Mouse (Mus musculus): ENCODE results near the gene Pou2f2. TPM values are rescaled to one million over a fixed set of nuclear protein-coding genes. Genes with fewer than 3 reads are reported as not detected.
A peak's percentile ranks its signal among the peaks of the same experiment; 100 is the strongest.

Pou2f2 gene
- polyA plus RNA-seq, 1 experiment from 2014 or later: 0.42 TPM

DNA sequence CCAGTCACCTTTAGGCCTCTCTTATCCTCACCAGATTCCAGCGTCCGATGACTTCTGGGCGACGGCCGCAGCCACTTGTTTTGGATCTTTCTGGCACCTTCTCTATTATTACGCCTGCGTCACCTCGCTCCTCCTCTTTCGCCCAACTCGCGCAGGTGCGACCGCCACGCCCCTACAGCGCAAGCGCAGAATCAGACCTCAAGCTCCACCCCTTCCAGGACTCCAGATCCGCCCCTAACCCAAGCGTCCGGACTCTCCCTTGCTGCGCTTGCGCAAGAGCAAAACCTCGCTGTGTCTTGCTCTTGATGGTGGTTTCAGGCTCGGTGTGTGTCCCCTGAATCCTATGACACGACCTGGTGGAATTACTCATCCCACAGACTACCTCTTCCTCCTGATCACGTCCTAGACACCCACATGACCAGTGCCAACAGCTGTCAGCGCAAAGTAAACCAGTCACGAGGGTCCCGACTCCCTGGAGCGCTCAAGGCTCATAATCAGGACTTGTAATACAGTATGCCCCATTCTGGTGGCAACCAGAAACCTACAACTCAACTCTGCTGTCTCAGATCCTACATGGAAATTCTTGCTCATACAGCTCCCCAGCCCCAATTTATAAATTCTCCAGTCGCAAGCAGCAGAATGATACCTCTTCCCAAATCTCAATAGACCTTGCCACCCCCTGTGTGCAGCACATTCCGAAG is 40.4 kb upstream of the Pou2f2 start:
- DNase-seq (peak; percentile 97), ATAC-seq (ENCODE audit: insufficient read depth) (peak; percentile 55)
- Histone ChIP-seq H3K9ac (peak overlapping the region; percentile 61), H3K9me3 (ENCODE audit: low read depth, low read length) (no peaks in the 10 kb centered on the region), H3K27me3 (ENCODE audit: insufficient read depth, low read length) (no peaks in the 10 kb centered on the region), H3K36me3 (ENCODE audit: insufficient read depth) (peaks cover 19% of the 10 kb centered on the region), H3K4me1 (ENCODE audit: insufficient read depth) (peaks cover 11% of the 10 kb centered on the region), H3K4me3 (ENCODE audit: low read depth, low read length) (peak overlapping the region; percentile 65), H3K4me2 (peak overlapping the region; percentile 71), H3K27ac (ENCODE audit: low read depth) (peak overlapping the region; percentile 69)
- no peak for TF ChIP-seq CTCF (IDR thresholded peaks at IDR 0.05; ENCODE audit: low read depth)
- 3% methylated on average over 31 of the region's 31 CpGs for WGBS

DNA sequence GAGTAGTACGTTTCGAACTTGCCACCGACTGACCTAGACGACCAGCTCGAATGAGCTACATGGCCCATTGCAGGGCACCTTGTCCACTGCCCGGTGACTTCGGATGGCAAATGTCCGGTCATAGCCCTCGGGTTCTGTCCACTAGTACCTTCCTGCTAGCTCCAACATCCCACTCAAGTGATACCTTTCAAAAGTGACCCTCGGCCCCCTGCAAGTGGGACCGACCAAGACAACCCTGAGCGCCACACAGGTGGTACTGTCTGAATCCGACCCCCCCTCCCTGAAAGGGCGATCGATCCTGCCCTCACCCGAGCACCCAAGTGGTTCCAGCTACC is 39.9 kb upstream of the Pou2f2 start:
- Histone ChIP-seq H3K4me1 (ENCODE audit: insufficient read depth) (peaks cover 11% of the 10 kb centered on the region), H3K9ac (peak overlapping the region; percentile 61), H3K36me3 (ENCODE audit: insufficient read depth) (peaks cover 14% of the 10 kb centered on the region), H3K4me2 (peak overlapping the region; percentile 71), H3K27ac (ENCODE audit: low read depth) (peak overlapping the region; percentile 69), H3K27me3 (ENCODE audit: insufficient read depth, low read length) (no peaks in the 10 kb centered on the region), H3K9me3 (ENCODE audit: low read depth, low read length) (no peaks in the 10 kb centered on the region), H3K4me3 (ENCODE audit: low read depth, low read length) (peak overlapping the region; percentile 65)
- no peak for TF ChIP-seq CTCF (IDR thresholded peaks at IDR 0.05; ENCODE audit: low read depth)
- ATAC-seq (ENCODE audit: insufficient read depth): peak; percentile 9
- 0% methylated on average over 16 of the region's 16 CpGs for WGBS
- DNase-seq: no peak

DNA sequence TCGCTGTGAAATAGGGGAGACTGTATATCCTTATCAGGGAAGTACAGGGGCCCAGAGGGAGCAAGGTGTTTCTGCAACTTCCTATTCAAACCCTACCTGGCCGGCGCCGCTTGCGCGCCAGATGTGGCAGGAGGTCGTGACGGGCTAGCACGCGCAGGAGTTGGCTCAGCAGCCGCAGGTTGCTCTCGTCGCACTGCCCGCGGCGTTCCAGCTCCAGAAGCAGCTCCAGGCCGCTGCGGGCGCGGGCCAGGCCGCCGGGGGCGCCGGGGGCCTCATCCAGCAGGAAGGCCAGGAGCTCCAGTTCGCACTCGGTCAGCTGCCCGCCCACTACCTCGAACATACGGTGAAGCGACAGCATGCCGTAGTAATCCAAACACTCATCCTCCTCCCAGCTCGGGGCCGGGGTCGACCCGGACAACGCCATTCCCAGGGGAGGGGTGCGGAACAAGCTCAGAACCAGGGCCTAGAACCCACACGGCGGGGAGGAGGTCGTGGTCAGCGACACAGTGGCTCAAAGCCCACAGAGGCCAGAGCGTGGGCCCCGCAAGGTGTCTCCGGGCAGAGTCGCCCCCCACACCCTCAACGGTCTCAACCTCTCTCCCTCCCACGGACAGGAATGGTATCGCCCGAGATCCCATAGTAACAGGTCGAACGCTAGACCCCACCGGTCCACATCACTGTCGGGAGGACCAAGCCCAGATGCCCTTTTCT is 39.3 kb upstream of the Pou2f2 start:
- TF ChIP-seq CTCF (IDR thresholded peaks at IDR 0.05; ENCODE audit: low read depth): peak; percentile 42; the same call in 1 of the 2 replicates
- Histone ChIP-seq H3K9ac (peak overlapping the region; percentile 61), H3K27ac (ENCODE audit: low read depth) (peak overlapping the region; percentile 69), H3K4me2 (peak overlapping the region; percentile 71), H3K27me3 (ENCODE audit: insufficient read depth, low read length) (no peaks in the 10 kb centered on the region), H3K4me1 (ENCODE audit: insufficient read depth) (peaks cover 11% of the 10 kb centered on the region), H3K9me3 (ENCODE audit: low read depth, low read length) (no peaks in the 10 kb centered on the region), H3K4me3 (ENCODE audit: low read depth, low read length) (peak overlapping the region; percentile 65), H3K36me3 (ENCODE audit: insufficient read depth) (peaks cover 9% of the 10 kb centered on the region)
- ATAC-seq (ENCODE audit: insufficient read depth) (peak; percentile 7), DNase-seq (peak; percentile 62)
- WGBS: under 1% methylated on average over 53 of the region's 53 CpGs

DNA sequence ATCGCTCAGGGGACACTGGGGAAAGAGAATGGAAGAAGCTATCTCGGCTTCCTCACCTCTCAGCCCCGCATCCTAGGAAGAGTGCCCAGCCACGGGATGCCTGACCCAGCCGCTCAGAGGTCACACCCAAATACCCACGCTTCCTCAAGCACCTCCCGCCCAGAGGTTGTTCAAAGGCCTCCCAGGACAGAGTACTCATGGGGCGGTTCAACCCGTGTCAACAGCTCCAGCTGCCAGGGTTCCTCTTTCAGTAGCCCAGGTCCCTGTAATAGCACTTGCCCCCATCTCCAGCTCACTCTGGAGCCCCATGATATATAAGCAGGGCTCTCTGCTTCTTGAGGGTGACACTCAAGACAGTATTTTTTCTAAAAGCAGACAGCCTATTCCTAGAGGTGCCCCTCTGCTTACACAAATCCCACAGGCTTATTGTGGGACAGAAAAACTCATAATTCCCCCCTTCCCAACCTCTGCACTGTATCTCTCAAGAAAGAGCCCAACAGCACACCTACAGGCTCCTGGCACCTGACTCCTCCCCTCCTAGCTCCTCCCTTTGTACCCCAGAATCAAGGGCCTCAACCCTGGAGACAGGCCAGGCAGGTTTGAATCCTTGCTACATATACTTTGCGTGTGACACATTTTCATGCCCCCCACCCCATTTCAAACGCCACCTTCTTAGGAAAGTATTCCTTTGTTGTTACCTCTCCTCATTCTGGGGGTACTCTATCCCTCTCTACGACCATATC is 38.3 kb upstream of the Pou2f2 start:
- Histone ChIP-seq H3K4me2 (peak overlapping the region; percentile 71), H3K9me3 (ENCODE audit: low read depth, low read length) (no peaks in the 10 kb centered on the region), H3K4me3 (ENCODE audit: low read depth, low read length) (peak overlapping the region; percentile 65), H3K27me3 (ENCODE audit: insufficient read depth, low read length) (no peaks in the 10 kb centered on the region), H3K27ac (ENCODE audit: low read depth) (no peak overlapping the region), H3K9ac (no peak overlapping the region), H3K4me1 (ENCODE audit: insufficient read depth) (peaks cover 11% of the 10 kb centered on the region), H3K36me3 (ENCODE audit: insufficient read depth) (peaks cover 5% of the 10 kb centered on the region; the same call in 1 of the 2 replicates)
- 48% methylated on average over 12 of the region's 12 CpGs for WGBS
- ATAC-seq (ENCODE audit: insufficient read depth): no peak
- no peak for TF ChIP-seq CTCF (IDR thresholded peaks at IDR 0.05; ENCODE audit: low read depth)
- DNase-seq: no peak

DNA sequence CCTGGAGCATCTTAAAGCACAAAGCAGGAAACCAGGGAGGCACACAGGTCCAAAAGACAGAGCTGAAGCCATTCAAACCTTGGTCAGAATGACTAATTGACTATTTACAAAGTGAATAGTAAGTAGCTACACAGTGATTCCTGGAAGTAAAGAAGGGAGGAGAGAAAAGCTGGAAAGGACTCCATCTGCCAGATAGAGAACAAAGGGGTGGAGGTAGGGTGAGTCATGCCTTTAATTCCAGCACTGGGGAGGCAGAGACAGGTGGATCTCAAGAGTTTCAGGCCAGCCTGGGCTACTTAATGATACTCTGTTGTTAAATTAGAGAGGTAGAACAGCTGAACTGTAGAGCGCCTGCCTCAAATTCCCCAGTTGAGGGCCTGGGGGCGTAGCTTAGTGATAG is 34.6 kb upstream of the Pou2f2 start:
- WGBS: 90% methylated on average over 2 of the region's 2 CpGs

DNA sequence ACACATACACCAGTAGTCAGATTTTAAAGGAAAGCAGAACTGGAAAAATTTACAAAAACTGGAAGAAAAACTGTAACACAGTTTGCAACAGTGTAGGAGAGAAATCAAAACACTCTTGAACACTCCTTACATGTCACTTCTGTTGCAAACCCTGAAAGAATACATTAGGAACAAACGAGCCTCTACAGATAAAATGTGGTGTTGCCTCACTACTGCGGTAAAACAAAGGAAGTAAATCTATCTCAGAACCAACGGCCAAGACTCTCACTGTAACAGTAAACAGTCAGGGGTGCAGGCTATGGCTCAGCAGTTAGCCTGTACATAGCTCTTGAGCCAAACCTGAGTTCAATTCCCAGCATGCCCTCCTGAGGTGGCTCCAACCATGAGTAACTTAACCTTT is 33.6 kb upstream of the Pou2f2 start:
- Histone ChIP-seq H3K27ac (ENCODE audit: low read depth) (no peak overlapping the region), H3K4me1 (ENCODE audit: insufficient read depth) (no peaks in the 10 kb centered on the region), H3K27me3 (ENCODE audit: insufficient read depth, low read length) (no peaks in the 10 kb centered on the region), H3K36me3 (ENCODE audit: insufficient read depth) (peaks cover 5% of the 10 kb centered on the region; the same call in 1 of the 2 replicates), H3K9ac (no peak overlapping the region), H3K4me2 (no peak overlapping the region), H3K9me3 (ENCODE audit: low read depth, low read length) (no peaks in the 10 kb centered on the region), H3K4me3 (ENCODE audit: low read depth, low read length) (no peak overlapping the region)
- DNase-seq: no peak
- WGBS: 57% methylated on average over 3 of the region's 3 CpGs
- ATAC-seq (ENCODE audit: insufficient read depth): no peak
- TF ChIP-seq CTCF (IDR thresholded peaks at IDR 0.05; ENCODE audit: low read depth): no peak

More for the DNA sequence above, 34.6 kb upstream of the Pou2f2 start:
- Histone ChIP-seq H3K27me3 (ENCODE audit: insufficient read depth, low read length) (no peaks in the 10 kb centered on the region), H3K9ac (no peak overlapping the region), H3K4me2 (no peak overlapping the region), H3K4me3 (ENCODE audit: low read depth, low read length) (no peak overlapping the region), H3K9me3 (ENCODE audit: low read depth, low read length) (no peaks in the 10 kb centered on the region), H3K4me1 (ENCODE audit: insufficient read depth) (no peaks in the 10 kb centered on the region), H3K36me3 (ENCODE audit: insufficient read depth) (peaks cover 5% of the 10 kb centered on the region; the same call in 1 of the 2 replicates), H3K27ac (ENCODE audit: low read depth) (no peak overlapping the region)
- DNase-seq (no peak), ATAC-seq (ENCODE audit: insufficient read depth) (no peak)
- TF ChIP-seq CTCF (IDR thresholded peaks at IDR 0.05; ENCODE audit: low read depth): no peak

DNA sequence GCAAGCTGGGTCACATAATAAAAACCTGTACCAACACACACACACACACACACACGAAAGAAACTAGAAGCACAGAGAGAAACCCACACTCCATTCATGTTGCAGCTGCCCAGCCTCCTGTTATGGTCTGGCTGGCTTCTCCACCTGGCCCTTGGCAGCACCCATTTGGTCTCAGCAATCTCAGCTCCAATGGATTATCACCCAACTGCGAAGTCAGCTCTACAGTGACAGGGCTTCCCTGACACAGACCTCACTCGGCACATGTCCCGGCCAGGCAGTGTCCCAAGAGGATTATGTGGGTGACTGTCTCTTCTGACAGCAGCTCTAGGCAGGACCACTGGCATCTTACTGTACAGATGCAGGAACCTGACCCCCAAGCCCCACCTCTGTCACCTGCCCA is 31.0 kb upstream of the Pou2f2 start:
- Histone ChIP-seq H3K36me3 (ENCODE audit: insufficient read depth) (peaks cover 9% of the 10 kb centered on the region; the same call in 1 of the 2 replicates), H3K4me1 (ENCODE audit: insufficient read depth) (no peaks in the 10 kb centered on the region), H3K4me3 (ENCODE audit: low read depth, low read length) (no peak overlapping the region), H3K27ac (ENCODE audit: low read depth) (no peak overlapping the region), H3K27me3 (ENCODE audit: insufficient read depth, low read length) (no peaks in the 10 kb centered on the region), H3K4me2 (no peak overlapping the region), H3K9ac (no peak overlapping the region), H3K9me3 (ENCODE audit: low read depth, low read length) (no peaks in the 10 kb centered on the region)
- DNase-seq (no peak), ATAC-seq (ENCODE audit: insufficient read depth) (no peak)
- 79% methylated on average over 4 of the region's 4 CpGs for WGBS
- no peak for TF ChIP-seq CTCF (IDR thresholded peaks at IDR 0.05; ENCODE audit: low read depth)
